Mouse (Mus musculus) C2C12 (cell line): ENCODE measurements at regions not wholly inside any gene's neighbourhood (a gene's known extent, or its start where the extent isn't known, plus 50 kb on each side); places are given as distances from the start of the nearest gene placed in this dataset.

Experiments
- H3K27me3 ChIP-seq: one replicate; pipeline ENCODE4 v1.6.1; 2011; ENCODE audit not compliant: control insufficient read depth, insufficient read depth, insufficient read length
- H3K36me3 ChIP-seq: one replicate; pipeline ENCODE4 v1.6.1; 2011; ENCODE audit not compliant: control insufficient read depth, insufficient read depth
- H3K4me3 ChIP-seq: one replicate; pipeline ENCODE4 v1.5.1; 2011; ENCODE audit warnings: mild to moderate bottlenecking, control low read depth; ENCODE audit not compliant: poor library complexity, insufficient read depth, severe bottlenecking
- H3K79me2 ChIP-seq: one replicate; pipeline ENCODE4 v1.6.1; 2011; ENCODE audit not compliant: control insufficient read depth, insufficient read depth
- H3K79me3 ChIP-seq: one replicate; pipeline ENCODE4 v1.6.1; 2011; ENCODE audit warnings: low read depth, control low read depth
- H3ac ChIP-seq: one replicate; pipeline ENCODE3; 2011; ENCODE audit warnings: low read depth; ENCODE audit not compliant: control insufficient read depth, insufficient read length
- CEBPB ChIP-seq: IDR thresholded peaks from one replicate; pipeline ENCODE4 v1.6.1; 2011; ENCODE audit warnings: low read depth, mild to moderate bottlenecking, control low read depth, moderate library complexity
- CTCF ChIP-seq: IDR thresholded peaks from one replicate; pipeline ENCODE4 v1.5.1; 2011; ENCODE audit not compliant: control insufficient read depth, insufficient read depth, insufficient read length
- FOSL1 ChIP-seq: IDR thresholded peaks from one replicate; pipeline ENCODE4 v1.8.0; 2011; ENCODE audit warnings: mild to moderate bottlenecking, low read length; ENCODE audit not compliant: poor library complexity, insufficient read depth, severe bottlenecking
- MAX ChIP-seq: IDR thresholded peaks from one replicate; pipeline ENCODE4 v1.6.1; 2011; ENCODE audit warnings: mild to moderate bottlenecking, control low read depth
- MYOD1 ChIP-seq: IDR thresholded peaks from one replicate; pipeline ENCODE4 v1.6.1; 2011; ENCODE audit warnings: low read depth; ENCODE audit not compliant: control insufficient read depth, insufficient read length
- MYOG ChIP-seq: IDR thresholded peaks from one replicate; pipeline ENCODE4 v1.6.1; 2011; ENCODE audit not compliant: control insufficient read depth, insufficient read length; ENCODE audit errors: extremely low read depth
- USF1 ChIP-seq: IDR thresholded peaks from one replicate; pipeline ENCODE4 v1.6.1; 2011; ENCODE audit warnings: low read depth, mild to moderate bottlenecking, control low read depth, moderate library complexity

GRCm38 (mm10) chr2:45840389-45840788, 723.2 kb upstream of the Zeb2 start:
- H3K79me3 ChIP-seq, result no peaks in the 10 kb centered on the region
- H3ac ChIP-seq, result no peak overlapping the region
- TF ChIP-seq USF1, result no peak
- TF ChIP-seq CTCF, result no peak
- no peak for TF ChIP-seq MAX
- TF ChIP-seq CEBPB, result no peak
- TF ChIP-seq FOSL1, result no peak
- TF ChIP-seq MYOG, result no peak
- no peak for TF ChIP-seq MYOD1
- H3K36me3 ChIP-seq, result no peaks in the 10 kb centered on the region
- no peak overlapping the region for H3K4me3 ChIP-seq
- H3K79me2 ChIP-seq, result no peaks in the 10 kb centered on the region
- H3K27me3 ChIP-seq, result no peaks in the 10 kb centered on the region

GRCm38 (mm10) chr2:45836546-45837221, 719.5 kb upstream of the Zeb2 start:
- H3K4me3 ChIP-seq, result no peak overlapping the region
- TF ChIP-seq CTCF, result no peak
- TF ChIP-seq USF1, result no peak
- TF ChIP-seq MAX, result no peak
- TF ChIP-seq FOSL1, result no peak
- no peak overlapping the region for H3ac ChIP-seq
- H3K36me3 ChIP-seq, result no peaks in the 10 kb centered on the region
- H3K79me3 ChIP-seq, result no peaks in the 10 kb centered on the region
- no peaks in the 10 kb centered on the region for H3K27me3 ChIP-seq
- no peaks in the 10 kb centered on the region for H3K79me2 ChIP-seq

GRCm38 (mm10) chr2:45817945-45818719, 700.9 kb upstream of the Zeb2 start:
- TF ChIP-seq USF1 (no peak), MAX (no peak), FOSL1 (no peak), CEBPB (no peak), CTCF (no peak), MYOD1 (no peak), MYOG (no peak)
- H3K36me3 ChIP-seq, result no peaks in the 10 kb centered on the region
- H3K79me3 ChIP-seq, result no peaks in the 10 kb centered on the region
- no peak overlapping the region for H3ac ChIP-seq
- H3K4me3 ChIP-seq, result no peak overlapping the region
- no peaks in the 10 kb centered on the region for H3K27me3 ChIP-seq
- no peaks in the 10 kb centered on the region for H3K79me2 ChIP-seq

GRCm38 (mm10) chr2:45814741-45815140, 697.5 kb upstream of the Zeb2 start:
- Histone ChIP-seq H3K79me3 (no peaks in the 10 kb centered on the region), H3K79me2 (no peaks in the 10 kb centered on the region), H3ac (no peak overlapping the region), H3K27me3 (no peaks in the 10 kb centered on the region), H3K36me3 (no peaks in the 10 kb centered on the region), H3K4me3 (no peak overlapping the region)
- TF ChIP-seq FOSL1 (no peak), MYOD1 (no peak)

GRCm38 (mm10) chr2:45805329-45805728, 688.1 kb upstream of the Zeb2 start:
- Histone ChIP-seq H3K27me3 (no peaks in the 10 kb centered on the region), H3K36me3 (no peaks in the 10 kb centered on the region), H3K79me3 (no peaks in the 10 kb centered on the region), H3K4me3 (no peak overlapping the region), H3K79me2 (no peaks in the 10 kb centered on the region), H3ac (no peak overlapping the region)
- no peak for TF ChIP-seq CTCF
- no peak for TF ChIP-seq CEBPB

- H3K27me3 ChIP-seq, result no peaks in the 10 kb centered on the region
- no peaks in the 10 kb centered on the region for H3K79me2 ChIP-seq
- TF ChIP-seq CTCF (no peak), CEBPB (no peak), MYOD1 (no peak), MAX (no peak), MYOG (no peak), FOSL1 (no peak), USF1 (no peak)
- H3K4me3 ChIP-seq, result no peak overlapping the region
- H3ac ChIP-seq, result no peak overlapping the region
- H3K79me3 ChIP-seq, result no peaks in the 10 kb centered on the region
- H3K36me3 ChIP-seq, result no peaks in the 10 kb centered on the region
Measured at GRCm38 (mm10) chr2:45800131-45800530, 682.9 kb upstream of the Zeb2 start.
